Mouse (Mus musculus): ENCODE measurements around the gene Zic1. TPM values are rescaled to one million over a fixed set of nuclear protein-coding genes. Genes with fewer than 3 reads are reported as not detected.

The Zic1 gene
- polyA plus RNA-seq, 1 experiment = 0.28 TPM

DNA sequence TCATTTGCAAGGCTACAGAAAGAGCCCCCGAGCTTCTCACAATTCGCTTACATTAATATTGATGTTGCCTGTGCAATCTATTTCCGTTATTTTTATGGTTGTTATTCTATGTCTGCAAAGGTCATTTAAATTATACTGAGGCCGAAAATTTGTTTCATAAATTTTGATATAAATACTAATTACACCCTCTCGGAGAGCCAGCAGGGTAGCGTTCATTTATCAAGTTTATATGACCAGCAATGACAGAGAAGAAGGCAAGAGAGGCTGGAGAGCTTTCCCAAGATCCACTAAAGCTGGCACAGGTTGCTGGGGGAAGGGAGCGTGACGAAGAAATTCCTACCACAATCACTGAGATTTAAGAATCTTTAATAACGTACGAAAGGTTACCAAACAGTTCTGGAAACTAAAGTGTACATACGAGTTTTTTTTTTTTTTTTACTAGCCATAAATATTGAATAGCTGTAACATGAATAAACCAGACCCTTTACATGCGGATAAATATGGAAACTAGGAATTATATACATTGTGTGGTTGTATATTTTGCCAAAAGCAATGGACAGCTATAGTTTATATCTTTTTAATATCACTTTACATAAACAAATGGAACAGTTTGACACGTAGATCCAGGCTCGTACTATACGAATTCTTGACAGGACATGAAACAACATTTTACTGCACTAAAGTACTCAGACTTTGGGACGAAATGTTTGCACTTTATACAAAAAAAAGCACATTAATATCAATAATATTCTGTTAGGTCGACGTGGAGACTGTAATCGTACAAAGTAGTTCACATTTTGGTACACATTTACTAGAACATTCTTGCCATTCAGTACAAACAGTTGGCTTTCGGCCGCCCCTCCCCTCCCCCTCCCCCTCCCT lies 5.2 kb downstream of the Zic1 start:
- Histone ChIP-seq H3K27ac (ENCODE audit: control insufficient read depth, insufficient read depth, low read length) (no peak overlapping the region), H3K36me3 (ENCODE audit: control insufficient read depth, insufficient read depth, low read length) (no peaks in the 10 kb centered on the region), H3K4me1 (replicated peaks; ENCODE audit: control insufficient read depth, insufficient read depth, low read length) (peaks cover 5% of the 10 kb centered on the region; the same call in 1 of the 2 replicates), H3K27me3 (ENCODE audit: control insufficient read depth, insufficient read depth, low read length) (peaks cover 22% of the 10 kb centered on the region; the same call in 1 of the 2 replicates), H3K4me3 (ENCODE audit: control insufficient read depth, insufficient read depth, low read length) (no peak overlapping the region)
- TF ChIP-seq CTCF (IDR thresholded peaks at IDR 0.05; ENCODE audit: borderline replicate concordance, control insufficient read depth, extremely low read depth, insufficient read depth, low read length, poor library complexity) (no peak), POLR2A (IDR thresholded peaks at IDR 0.05; ENCODE audit: control insufficient read depth, extremely low read depth, insufficient read depth, low read length, poor library complexity) (no peak)
- WGBS = 15% methylated on average over 21 of the region's 21 CpGs
- DNase-seq = no peak

DNA sequence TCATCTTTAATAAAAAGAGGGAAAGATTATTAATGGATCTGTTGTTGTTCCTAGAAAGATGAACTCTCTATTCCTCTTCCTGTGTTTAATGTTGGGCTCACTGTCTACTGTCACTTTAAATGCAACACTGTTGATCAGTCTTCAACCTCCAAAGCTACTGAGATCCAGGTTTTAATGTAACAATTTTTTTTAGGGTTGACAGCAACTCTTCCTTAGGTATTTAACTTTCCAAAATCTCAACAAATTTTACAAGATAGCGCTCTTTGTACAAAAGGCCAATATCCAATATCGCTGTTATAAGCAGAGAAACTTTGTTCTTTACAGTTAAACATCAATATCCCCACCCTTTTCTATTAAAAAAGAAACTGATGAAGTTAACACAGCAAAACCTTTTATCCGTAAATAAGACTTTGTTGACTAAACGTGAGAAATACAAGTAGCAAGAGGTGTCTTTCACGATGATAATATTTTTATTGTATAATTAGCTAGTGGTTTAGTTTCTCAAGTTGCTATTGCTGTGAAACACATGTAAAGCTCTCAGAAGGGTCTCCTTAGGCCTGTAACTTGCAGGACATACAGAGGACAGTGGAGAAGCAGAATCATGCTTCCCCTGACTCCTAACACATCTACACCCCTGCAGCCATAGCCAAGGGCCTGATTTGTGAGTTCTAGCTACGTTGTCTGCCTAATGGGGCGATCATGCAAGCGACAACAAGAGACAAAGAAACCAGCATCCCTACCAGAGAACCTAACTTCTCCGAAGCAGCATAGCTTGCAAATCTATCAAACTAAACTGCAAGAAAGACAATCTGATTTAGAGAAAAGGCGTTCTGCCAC lies 6.5 kb downstream of the Zic1 start:
- WGBS = 18% methylated on average over 10 of the region's 10 CpGs
- no peak overlapping the region for H3K27ac ChIP-seq (ENCODE audit: control insufficient read depth, insufficient read depth, low read length)
- no peak for TF ChIP-seq POLR2A (IDR thresholded peaks at IDR 0.05; ENCODE audit: control insufficient read depth, extremely low read depth, insufficient read depth, low read length, poor library complexity)
- TF ChIP-seq CTCF (IDR thresholded peaks at IDR 0.05; ENCODE audit: borderline replicate concordance, control insufficient read depth, extremely low read depth, insufficient read depth, low read length, poor library complexity) = no peak
- no peak for DNase-seq
- H3K27me3 ChIP-seq (ENCODE audit: control insufficient read depth, insufficient read depth, low read length) = peaks cover 14% of the 10 kb centered on the region; the same call in 1 of the 2 replicates
- H3K4me1 ChIP-seq (replicated peaks; ENCODE audit: control insufficient read depth, insufficient read depth, low read length) = peaks cover 5% of the 10 kb centered on the region; the same call in 1 of the 2 replicates
- no peak overlapping the region for H3K4me3 ChIP-seq (ENCODE audit: control insufficient read depth, insufficient read depth, low read length)
- no peaks in the 10 kb centered on the region for H3K36me3 ChIP-seq (ENCODE audit: control insufficient read depth, insufficient read depth, low read length)

DNA sequence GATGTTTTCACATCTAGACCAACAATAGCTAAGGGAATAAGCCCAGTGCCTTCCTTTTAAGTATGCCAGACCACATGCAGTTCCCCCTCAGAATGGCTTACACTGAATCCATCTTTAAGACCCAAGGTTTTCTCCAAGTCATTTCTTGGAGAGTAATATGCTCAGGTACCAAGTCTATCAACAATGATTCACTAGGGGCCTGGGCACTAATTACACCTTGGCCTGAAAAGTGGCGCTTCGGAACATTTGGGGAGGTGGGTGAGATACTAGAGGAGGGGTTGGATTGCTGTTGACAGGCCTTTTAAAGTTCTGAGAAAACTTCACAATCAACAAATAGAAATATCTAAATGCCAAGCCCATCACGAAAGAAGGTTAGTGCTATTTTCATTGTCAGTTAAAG lies 8.3 kb downstream of the Zic1 start:
- Histone ChIP-seq H3K36me3 (ENCODE audit: control insufficient read depth, insufficient read depth, low read length) (no peaks in the 10 kb centered on the region), H3K4me3 (ENCODE audit: control insufficient read depth, insufficient read depth, low read length) (no peak overlapping the region), H3K4me1 (replicated peaks; ENCODE audit: control insufficient read depth, insufficient read depth, low read length) (peaks cover 5% of the 10 kb centered on the region; the same call in 1 of the 2 replicates), H3K27ac (ENCODE audit: control insufficient read depth, insufficient read depth, low read length) (no peak overlapping the region), H3K27me3 (ENCODE audit: control insufficient read depth, insufficient read depth, low read length) (peaks cover 15% of the 10 kb centered on the region; the same call in 1 of the 2 replicates)
- 30% methylated on average over 3 of the region's 3 CpGs for WGBS
- no peak for TF ChIP-seq POLR2A (IDR thresholded peaks at IDR 0.05; ENCODE audit: control insufficient read depth, extremely low read depth, insufficient read depth, low read length, poor library complexity)
- no peak for TF ChIP-seq CTCF (IDR thresholded peaks at IDR 0.05; ENCODE audit: borderline replicate concordance, control insufficient read depth, extremely low read depth, insufficient read depth, low read length, poor library complexity)
- DNase-seq = no peak

DNA sequence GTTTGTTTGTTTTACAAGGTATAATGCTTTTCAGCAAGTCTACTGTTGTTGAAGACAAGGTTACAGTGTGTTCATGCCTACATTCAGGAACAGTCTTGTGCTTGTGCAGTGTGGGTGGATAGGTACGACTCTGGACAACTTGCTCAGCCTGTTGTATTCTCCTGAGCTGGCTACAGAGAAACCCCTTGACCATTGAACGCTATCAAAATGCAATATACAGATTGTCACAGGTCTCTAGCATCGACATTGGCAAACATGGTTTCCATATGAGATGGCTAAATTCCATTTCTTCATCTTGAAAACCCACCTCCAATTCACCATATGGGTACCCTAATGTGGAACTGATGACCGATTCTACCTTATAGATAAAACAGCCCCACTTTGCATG lies 9.3 kb downstream of the Zic1 start:
- Histone ChIP-seq H3K27me3 (ENCODE audit: control insufficient read depth, insufficient read depth, low read length) (peaks cover 11% of the 10 kb centered on the region; the same call in 1 of the 2 replicates), H3K27ac (ENCODE audit: control insufficient read depth, insufficient read depth, low read length) (no peak overlapping the region), H3K36me3 (ENCODE audit: control insufficient read depth, insufficient read depth, low read length) (no peaks in the 10 kb centered on the region), H3K4me3 (ENCODE audit: control insufficient read depth, insufficient read depth, low read length) (no peak overlapping the region), H3K4me1 (replicated peaks; ENCODE audit: control insufficient read depth, insufficient read depth, low read length) (no peaks in the 10 kb centered on the region)
- no peak for DNase-seq
- TF ChIP-seq CTCF (IDR thresholded peaks at IDR 0.05; ENCODE audit: borderline replicate concordance, control insufficient read depth, extremely low read depth, insufficient read depth, low read length, poor library complexity) = no peak
- TF ChIP-seq POLR2A (IDR thresholded peaks at IDR 0.05; ENCODE audit: control insufficient read depth, extremely low read depth, insufficient read depth, low read length, poor library complexity) = no peak
- 15% methylated on average over 4 of the region's 4 CpGs for WGBS

DNA sequence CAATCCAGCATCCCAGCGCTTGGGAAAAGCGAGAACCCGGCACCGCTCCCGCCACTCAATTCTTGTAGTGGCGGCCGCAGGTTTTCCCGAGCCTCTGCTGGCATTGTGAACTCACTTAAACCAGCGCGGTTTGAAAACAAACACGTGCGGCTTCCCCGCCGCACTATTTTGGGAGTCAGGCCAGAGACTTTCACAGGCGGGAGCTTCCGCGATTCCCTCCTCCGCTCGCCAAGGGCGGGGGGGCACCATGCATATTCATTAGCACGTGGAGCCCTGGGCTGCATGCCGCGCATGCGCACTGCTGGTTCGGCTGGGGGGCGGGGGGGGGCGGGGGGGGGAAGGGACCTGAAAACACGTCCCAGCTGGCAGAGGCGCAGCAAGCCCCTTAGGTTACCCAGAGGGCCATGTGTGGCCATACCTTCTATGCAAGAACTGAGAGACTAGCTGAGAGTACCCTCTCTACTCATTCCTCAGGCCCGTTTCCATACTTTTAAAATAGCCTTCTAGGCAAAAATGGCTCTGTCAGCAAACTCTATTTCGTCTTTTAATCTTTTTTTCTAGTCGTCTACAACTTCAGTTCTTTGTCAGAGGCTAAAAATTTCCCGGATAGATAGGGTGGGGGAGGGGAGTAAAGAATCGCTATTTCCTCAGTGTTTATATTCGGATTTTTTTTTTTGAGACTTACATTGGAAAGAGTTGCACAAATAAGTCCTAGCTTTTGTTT lies 9.8 kb downstream of the Zic1 start:
- TF ChIP-seq CTCF (IDR thresholded peaks at IDR 0.05; ENCODE audit: borderline replicate concordance, control insufficient read depth, extremely low read depth, insufficient read depth, low read length, poor library complexity) (no peak), POLR2A (IDR thresholded peaks at IDR 0.05; ENCODE audit: control insufficient read depth, extremely low read depth, insufficient read depth, low read length, poor library complexity) (no peak)
- no peaks in the 10 kb centered on the region for H3K4me1 ChIP-seq (replicated peaks; ENCODE audit: control insufficient read depth, insufficient read depth, low read length)
- 4% methylated on average over 35 of the region's 35 CpGs for WGBS
- no peaks in the 10 kb centered on the region for H3K36me3 ChIP-seq (ENCODE audit: control insufficient read depth, insufficient read depth, low read length)
- no peak for DNase-seq
- no peak overlapping the region for H3K4me3 ChIP-seq (ENCODE audit: control insufficient read depth, insufficient read depth, low read length)
- H3K27ac ChIP-seq (ENCODE audit: control insufficient read depth, insufficient read depth, low read length) = no peak overlapping the region
- peaks cover 10% of the 10 kb centered on the region; the same call in 1 of the 2 replicates for H3K27me3 ChIP-seq (ENCODE audit: control insufficient read depth, insufficient read depth, low read length)

DNA sequence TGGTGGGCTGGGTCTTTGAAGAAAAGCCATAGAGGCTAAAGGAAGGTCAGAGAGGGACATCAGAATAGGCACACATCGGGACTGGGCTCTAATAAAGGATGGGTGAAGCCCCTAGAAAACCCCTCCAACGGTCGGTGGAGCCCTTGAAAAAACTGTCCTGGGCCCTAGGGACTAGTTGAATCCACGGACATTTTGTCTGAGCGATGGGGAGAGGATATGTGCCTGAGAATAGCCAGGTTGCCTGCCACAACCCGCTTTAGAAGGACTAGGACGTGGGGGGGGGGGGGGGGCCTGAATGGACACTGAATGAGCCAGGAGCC lies 10.4 kb downstream of the Zic1 start:
- 6% methylated on average over 7 of the region's 7 CpGs for WGBS
- TF ChIP-seq POLR2A (IDR thresholded peaks at IDR 0.05; ENCODE audit: control insufficient read depth, extremely low read depth, insufficient read depth, low read length, poor library complexity) (no peak), CTCF (IDR thresholded peaks at IDR 0.05; ENCODE audit: borderline replicate concordance, control insufficient read depth, extremely low read depth, insufficient read depth, low read length, poor library complexity) (no peak)
- Histone ChIP-seq H3K4me1 (replicated peaks; ENCODE audit: control insufficient read depth, insufficient read depth, low read length) (no peaks in the 10 kb centered on the region), H3K27ac (ENCODE audit: control insufficient read depth, insufficient read depth, low read length) (no peak overlapping the region), H3K36me3 (ENCODE audit: control insufficient read depth, insufficient read depth, low read length) (no peaks in the 10 kb centered on the region), H3K4me3 (ENCODE audit: control insufficient read depth, insufficient read depth, low read length) (no peak overlapping the region), H3K27me3 (ENCODE audit: control insufficient read depth, insufficient read depth, low read length) (peaks cover 12% of the 10 kb centered on the region; the same call in 1 of the 2 replicates)
- DNase-seq = no peak
